Mouse (Mus musculus) NIH3T3 (cell line): Measurements from ENCODE around the gene Smc5.

Source experiments
- DNase-seq: peaks from one replicate; pipeline ENCODE4 v3.0.0-alpha.2; 2012; ENCODE audit warnings: low read depth

The Smc5 gene

DNA sequence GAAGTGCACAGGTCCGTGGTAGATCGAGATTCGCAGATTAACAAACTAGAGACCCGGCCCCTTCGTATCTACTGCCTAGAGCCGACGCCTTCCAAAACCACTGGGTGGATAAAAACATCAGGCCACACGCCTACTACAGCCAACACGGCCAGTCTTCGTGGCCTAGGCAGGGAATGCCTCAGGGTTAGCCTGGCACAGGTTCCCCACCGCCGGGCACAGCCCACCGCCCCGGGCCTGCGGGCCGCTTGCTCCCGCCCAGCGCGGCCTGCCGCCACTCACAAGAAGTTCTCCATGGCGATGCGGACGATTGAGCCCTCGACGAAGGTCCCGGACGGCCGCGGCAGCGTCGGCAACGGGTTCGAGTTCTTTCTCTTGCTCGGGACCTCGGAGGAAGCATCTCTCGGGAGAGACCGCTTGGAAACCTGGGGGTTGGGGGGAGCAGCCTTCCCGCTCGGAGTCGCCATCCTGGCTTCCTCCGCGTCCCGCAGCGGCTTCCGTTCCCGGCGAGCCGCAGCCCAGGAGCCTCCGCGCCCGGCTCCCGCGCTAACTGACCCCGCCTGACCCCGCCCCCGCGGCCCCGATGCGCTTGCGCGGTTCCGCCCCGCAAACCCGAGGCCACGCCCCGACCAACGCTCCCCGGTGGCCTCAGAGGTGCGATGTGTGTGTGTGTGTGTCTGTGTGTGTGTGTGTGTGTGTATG is at the start of gene Smc5:
Gene Smc5 (minus strand): TSS at position 543 of the 699 bp plus-strand sequence.
- DNase-seq: peak; percentile 94

DNA sequence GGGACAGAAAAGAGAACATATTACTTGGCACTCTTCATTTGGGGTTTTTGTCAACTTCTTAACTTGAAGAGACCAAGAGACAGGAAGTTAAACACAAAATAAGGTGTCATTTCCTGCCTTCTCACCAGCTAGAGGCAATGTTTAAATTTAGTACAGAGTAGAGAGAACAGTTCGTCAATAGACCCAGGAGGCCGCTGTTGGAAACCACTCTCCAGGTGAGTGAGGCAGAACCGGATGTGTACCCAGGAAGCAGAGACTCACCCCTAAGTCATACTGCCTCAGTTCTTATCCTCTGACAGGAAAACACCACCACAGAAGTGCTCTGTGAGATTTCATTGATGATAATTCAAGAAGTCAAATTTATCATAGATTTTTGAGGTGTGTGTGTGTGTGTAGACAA is 49.4 kb upstream of the Smc5 start:
- no peak for DNase-seq

DNA sequence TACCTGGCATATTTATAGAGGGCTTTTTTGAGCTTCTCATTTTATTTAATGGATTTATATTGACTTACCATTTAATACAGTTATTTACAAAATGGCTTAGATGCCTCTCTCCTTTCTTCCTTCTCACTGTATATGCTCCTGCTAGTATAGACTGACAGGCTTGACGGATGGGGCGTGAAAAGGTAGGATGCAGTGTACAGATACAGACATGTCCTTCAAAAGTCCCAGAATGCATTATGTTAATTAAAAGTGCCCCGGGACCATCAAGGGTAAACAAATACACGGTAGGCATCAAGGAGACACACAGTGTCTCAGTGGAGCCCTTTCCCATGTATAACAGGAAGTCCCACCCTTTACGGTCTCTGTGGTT is 44.3 kb upstream of the Smc5 start:
- no peak for DNase-seq

DNA sequence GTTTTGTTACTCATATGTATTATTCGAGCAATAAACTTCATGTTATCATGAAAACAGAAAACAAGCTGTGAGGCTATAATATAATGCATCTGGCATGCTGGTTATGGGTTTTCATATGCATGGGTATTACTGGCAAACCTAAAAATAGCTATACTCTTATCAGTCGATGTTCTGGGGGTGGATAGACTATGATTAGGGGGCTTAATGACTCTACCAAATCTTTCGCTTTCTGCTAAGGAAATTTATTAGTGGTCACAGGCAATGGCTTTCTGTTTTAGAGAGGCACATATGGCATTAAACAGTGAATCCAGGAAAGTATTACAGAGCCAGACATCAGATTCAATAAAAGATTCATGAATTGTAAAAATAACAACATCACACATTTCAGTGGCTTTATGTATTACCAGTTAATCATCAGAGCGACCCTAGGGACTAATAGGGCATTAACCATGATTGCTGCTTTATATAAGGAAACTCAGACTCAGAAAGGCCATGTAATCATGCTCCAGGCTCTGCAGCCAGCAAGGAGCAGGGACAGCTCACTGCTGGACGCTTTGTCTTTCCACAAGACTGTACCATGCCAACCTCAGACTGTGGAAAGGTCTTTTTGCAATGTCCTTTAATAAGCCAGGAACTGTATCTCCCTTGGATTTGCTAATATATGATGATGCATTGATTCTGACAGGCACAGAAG is 43.7 kb upstream of the Smc5 start:
- no peak for DNase-seq

DNA sequence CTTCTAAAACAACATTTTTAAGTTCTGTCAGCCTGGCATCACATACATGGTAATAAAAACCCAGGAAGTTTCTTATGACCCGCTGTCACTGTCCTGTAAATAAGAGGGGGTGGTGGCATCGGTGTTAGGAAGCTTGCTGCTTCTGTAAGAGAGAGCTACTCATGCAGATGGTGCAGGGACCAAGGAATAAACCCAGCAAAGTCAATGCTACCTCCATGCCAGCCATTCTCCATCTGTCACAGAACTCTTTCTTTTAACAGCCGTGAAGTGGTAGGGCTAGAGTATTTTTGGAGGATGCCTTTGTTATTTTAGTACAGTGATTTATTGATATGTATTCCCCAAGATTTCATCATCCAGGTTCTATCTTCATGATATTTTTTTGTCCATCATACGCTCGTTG is 43.2 kb upstream of the Smc5 start:
- DNase-seq: no peak

DNA sequence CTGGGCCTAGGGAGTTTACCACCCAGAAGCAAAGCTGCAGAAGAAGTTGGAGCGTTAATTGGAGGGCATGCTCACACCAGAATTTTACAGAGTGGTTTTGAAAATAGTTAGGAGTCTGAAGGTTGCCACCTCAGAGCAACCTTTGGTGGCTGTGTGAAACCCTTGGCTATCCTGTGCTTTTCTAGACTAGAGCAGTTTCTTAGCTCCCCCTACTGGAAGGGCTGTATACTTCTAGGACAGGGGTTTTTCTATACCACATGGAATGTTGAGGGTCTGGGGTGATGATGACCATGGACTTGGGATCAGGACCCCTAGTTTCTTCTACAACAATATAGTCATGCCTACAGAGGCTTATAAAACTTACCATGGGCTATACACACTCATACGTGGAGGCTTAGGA is 36.3 kb upstream of the Smc5 start:
- no peak for DNase-seq

DNA sequence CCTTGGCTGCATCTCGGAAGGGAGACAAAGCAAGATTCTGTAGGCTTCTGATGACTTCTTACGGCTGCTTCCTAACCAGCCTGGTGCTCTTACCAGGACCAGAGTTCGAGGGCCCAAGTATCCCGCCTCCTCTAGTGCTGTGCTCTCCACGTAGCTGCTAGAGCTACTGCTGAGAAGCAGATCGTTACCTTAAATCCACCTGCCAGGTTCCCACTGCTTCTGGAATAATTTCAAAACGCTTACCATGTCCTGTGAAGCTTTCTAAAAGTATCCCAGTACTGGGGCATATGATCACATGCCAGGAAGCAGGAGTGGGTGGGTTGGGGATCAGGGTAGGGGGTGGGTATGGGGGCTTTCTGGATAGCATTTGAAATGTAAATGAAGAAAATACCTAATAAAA is 33.0 kb upstream of the Smc5 start:
- no peak for DNase-seq

DNA sequence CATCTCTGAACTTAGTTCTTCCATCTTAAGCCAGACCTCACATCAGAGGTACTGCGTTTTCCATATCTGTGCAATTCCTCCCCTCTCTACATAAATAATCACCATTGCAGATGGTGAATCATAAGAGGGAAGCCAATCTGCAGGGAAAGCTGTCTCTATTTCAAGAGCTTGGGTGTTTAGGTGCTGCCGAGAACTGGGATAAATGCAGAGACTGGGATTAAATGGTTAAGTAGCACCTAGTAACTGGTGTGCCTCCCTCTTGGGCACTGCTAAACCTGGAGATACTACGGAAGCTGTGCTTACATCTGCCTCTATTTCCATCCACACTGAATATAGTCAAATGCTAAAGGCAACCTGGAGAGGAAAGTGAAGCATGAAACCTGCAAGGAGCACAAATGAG is 26.3 kb upstream of the Smc5 start:
- no peak for DNase-seq

DNA sequence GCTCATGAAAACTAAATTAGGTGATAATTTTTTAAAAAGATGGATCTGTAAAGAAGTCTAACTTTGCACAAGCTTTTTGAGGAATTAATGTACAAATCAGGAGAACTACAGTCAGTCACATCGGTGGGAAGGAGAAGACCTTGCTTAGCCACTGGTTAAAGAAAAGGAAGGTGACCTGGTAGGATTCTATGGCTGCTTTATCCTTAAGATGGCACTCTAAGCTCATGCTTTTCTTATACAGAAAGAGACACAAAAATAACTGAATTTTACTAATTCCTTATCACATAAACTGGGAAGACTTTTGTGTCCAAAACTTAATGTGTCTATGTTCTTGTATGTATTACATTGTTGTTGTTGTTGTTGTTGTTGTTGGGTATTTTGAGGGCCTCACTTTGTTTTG is 25.2 kb upstream of the Smc5 start:
- DNase-seq: peak; percentile 23

DNA sequence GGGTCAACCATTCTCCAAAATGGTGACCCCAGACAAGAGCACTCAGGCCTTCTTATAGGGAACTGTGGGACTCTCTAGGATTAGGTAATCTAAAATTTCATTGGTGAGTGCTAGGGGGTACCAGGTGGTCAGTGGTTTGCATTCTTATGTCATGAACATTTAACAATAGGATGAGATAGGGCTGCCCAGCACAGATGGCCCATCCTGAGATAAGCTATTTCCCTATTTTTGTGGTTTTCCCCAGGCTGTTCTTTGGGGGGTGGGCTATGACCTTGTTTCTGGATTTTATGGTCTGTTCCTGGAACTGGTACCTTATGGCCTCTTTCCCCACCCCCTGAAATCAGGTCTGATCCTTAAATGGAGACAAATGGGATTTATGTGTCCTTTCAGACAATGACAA is 23.5 kb upstream of the Smc5 start:
- no peak for DNase-seq

DNA sequence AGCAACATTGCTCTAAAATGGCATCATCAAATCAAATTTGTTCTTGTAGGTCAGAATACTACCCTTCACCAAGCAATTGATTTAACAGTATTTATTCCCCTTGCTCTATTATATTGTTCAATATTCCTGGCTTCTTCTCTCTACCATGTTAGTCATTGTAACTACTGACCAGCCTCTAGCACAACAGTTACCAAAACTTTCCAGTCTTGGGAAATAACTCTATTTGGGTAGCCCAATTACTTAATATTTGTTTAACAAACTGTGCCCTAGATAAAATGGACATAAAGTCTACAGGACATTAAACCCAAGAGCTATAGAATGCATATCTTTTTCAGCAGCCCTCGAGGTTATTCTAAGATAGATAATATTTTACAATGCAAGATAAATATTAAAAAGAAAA is 15.6 kb upstream of the Smc5 start:
- no peak for DNase-seq

DNA sequence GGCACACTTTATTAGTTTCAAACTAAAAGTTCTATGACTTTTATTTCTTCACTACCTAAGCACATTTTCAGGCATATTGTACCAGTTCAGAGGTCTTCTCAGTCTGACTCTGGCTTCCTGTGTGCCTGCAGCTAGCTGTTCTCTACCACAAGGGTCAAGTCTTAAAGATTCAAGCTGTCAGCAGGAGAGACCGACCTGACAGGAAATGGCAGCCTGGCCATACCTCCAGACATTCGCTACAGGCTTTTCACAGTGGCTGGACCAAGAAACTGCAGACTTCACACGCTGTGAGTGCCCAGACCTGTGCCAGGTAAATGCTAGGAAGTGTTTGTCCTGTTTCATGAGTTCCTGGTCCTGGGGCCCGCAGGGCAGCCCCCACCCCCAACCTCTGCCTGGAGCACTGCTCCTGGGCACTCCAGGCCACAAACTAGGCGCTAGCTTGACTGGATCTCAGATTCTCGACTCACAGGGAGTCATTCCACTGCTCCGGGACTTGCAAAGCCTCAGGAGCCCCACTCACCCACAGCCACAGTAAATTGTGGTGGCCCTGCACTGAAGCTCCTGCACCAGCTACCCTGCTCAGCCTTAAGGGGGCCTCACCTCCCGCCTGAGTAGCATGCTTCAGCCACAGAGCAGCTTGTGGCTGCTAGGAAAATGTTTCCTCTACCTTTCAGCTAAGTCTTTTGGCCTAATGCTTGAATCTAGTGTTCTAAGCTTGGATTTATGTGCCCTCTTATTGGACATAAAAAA is 8.4 kb upstream of the Smc5 start:
- DNase-seq: no peak

DNA sequence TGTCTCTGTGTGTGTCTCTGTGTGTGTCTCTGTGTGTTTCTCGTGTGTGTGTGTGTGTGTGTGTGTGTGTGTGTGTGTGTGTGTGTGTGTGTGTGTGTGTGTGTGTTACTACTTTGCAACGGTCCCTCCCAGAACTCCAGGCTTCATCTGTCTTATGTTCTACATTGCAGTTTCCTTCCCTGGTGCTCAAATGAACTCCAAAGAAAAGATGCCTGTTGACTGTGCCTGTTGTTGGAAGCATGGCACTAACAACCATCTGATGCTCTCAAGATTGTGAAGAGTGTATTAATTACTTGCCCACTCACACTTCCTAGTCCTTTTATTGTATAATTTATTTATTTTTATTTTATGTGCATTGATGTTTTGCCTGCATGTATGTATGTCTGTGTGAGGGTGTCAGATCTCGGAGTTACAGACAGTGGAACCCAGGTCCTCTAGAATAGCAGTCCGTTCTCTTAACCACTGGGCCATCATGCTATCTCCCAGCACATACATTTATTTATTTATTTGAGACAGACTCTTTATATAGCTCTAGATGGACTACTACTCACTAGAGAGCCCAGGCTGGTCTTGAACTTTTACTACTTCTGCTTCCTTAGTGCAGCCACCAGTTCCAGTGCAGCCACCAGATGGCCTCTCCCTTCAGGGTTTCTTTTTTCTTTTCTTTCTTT is 492 bp upstream of the Smc5 start:
- no peak for DNase-seq

DNA sequence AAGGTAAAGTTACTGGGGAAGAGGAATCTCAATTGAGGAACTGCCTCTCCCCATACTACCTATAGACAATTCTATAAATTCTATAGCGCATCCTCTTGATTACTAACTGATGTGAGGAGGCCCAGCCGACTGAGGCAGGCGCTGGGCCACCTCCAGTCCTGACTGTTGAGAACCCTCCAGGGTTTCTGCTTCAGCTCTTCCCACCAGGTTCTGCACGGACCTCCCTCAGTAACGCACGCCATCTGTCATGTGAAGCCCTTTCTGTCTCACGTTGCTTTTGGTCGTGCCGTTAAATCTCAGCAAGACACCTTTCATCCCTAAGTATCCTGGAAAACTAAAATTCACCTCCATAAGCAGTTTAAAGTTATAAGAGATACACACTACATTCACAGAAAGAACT is 16.9 kb downstream of the Smc5 start:
- no peak for DNase-seq

DNA sequence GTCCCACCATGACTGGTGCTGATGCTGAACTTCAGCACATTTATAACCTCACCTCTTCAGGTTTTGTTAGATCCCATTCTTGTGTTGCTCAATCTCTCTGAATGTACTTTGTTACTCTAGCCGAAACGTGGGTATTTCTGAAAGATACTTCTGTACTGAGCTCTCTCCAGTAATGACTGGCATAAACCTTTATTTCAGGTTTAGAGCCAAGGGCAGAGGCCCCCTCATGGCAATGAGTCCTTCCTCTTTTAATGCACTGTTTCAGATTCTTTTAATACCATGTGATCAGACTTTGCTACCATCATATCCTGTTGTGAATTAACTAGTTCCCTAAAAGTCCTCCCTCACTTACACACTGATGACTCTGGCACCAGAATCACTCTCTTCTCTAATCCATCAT is 27.2 kb downstream of the Smc5 start:
- no peak for DNase-seq

DNA sequence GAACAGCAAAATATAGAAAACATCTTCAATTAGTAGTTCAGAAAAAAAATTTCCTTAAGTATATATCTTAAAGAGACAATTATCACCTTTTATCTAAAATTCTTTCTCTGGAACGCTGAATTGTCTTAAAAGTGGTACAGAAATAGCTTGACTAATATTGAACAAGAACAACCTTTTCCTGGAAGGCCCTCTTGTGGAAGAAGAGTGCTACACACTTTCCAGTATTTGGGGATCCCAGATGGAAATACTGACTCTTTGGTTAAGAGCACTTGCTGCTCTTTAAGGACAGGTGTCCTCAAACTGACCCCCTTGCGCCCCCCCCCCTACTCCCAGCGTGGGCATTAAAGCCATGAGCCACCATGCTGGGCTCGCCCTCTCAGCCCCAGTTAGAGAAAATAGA is 48.6 kb downstream of the Smc5 start:
- peak; percentile 81 for DNase-seq

DNA sequence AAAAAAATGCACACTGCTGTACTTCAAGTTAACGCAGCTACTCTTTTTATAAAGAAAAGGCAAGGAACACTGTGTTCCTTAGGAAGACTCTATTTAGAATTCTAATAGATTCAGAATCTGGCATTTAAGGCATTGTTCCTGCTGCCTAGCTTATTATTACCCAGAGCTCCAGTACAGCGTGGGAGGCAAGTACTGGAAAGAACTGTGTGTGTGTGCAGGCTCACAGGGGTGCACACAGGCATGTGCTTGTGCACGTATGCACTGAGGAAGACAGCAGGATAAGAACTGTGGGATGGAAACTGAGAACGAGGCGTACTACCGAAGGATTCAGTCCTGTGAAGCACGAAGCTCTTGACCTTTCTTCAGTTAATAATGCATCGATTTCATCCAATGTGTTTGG is 59.4 kb downstream of the Smc5 start:
- no peak for DNase-seq

DNA sequence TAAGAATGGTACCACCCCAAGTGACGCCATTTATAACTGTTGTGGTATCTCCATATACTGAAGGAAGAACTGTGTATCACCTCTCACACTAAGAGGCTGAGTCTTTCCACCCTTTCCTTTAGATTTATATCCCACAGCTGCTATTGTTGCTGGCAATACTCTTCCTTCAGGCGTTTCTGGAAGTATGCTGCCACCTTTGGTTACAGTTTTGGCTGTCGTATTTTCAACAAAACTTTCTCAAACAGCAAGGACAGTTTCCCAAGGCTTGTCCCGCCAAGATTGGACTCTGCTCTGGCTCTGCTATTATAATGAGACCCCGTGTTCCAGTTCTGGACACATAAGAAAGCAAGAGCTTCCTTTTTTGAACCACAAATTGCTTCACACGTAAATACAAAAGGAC is 62.4 kb downstream of the Smc5 start:
- peak; percentile 35 for DNase-seq

DNA sequence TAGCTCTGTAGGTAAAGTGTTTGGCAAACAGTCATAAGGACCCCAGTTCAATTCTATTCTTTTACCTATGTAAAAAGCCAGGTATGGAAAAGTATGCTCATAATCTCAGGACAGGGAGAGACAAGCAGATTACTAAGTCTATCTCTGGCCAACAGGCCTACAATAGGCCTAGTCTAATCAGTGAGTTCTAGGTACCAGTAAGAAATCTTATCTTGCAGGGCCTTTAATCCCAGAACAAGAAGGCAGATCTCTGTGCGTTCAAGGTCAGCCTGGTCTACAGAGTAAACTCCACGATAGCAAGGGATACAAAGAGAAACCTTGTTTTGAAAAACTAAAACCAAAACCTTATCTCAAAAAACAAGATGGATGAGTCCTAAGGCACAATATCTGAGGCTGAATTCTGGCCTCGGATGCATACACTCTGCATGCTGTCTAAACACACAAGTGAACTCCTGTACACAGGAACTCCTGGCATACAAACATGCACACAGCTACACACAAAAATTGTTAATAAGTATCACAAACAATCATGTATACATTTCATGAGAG is 70.1 kb downstream of the Smc5 start:
- DNase-seq: no peak

DNA sequence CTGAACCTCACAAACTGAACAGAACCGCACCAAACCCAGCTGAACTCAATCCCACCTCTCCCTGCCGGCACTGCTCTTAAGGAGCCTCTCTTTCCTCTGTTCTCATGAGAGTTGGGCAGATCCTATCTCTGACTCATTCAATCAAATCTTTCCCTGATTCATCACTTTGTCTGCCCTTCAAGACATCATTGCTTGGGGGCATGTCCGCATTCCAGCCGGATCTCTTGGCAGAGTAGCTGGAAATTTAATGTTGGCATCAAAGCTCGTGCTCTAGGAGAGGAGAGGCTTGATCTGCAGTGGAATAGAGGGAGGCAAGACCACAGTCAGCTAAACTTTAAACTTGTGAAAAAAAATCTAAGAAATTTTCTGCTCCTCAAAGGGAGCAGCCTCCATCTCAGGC is 71.6 kb downstream of the Smc5 start:
- DNase-seq: peak; percentile 60

DNA sequence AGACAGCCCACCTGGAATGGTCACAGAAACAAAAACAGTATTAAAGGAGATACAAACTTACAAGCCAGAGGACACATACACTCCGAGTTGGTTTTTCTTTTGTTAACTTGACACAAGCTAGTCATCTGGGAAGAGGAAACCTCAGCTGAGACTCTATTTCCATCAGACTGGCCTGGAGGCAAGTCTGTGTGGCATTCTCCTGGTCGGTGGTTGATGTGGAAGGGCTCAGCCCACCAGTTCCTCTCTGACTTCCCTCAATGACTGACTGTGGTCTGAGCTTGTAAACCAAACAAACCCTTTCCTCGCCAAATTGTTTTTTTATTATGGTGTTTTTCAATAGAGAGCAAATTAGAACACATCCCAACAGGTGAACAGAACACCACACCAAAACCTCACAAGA is 80.6 kb downstream of the Smc5 start:
- no peak for DNase-seq

DNA sequence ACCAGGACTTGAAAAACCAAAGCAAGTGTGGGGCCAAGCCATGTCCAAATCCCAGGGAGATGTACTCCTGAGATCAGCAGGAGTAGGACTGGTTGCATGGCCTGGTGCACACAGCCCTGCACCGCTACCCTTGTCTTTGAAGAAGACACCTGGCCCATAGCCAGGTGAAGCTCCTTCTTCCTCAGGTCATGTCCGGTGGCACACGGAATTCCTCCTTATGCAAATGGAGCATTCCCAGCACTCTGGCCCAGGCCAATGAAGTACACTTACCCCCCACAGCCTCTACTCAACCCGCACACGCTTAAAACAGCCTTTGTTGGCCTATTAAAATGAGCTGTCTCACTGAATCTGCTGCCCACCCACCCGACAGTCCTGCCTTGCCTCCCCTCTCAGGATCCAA is 82.2 kb downstream of the Smc5 start:
- no peak for DNase-seq

DNA sequence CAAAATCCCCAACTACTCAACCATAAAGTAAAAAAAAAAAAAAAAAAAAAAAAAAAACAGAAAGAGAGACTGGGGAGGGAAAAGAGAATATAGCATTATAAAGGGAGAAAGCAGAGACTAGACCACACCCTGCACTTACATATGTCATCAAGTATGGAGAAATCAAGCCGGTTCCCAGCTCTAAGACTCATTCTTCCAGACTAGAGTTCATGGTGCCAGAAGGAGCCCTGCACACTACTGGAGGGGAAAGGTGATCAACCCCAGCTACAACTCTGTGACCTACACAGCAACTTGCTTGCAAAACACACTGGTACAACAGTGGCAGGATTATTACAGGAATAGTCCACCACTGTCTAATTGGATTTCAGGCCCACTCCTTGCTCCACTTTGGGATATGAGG is 84.0 kb downstream of the Smc5 start:
- peak; percentile 28 for DNase-seq
